Mouse (Mus musculus): ENCODE data around the gene Tbc1d17. TPM values are rescaled to one million over a fixed set of nuclear protein-coding genes. Genes with fewer than 3 reads are reported as not detected.
A peak's percentile ranks its signal among the peaks of the same experiment; 100 is the strongest.

Tbc1d17 gene
- polyA plus RNA-seq, 1 experiment: 46.7 TPM

- TF ChIP-seq CTCF (IDR thresholded peaks at IDR 0.05; ENCODE audit: low read depth, low read length): no peak
- no peak for TF ChIP-seq POLR2A (IDR thresholded peaks at IDR 0.05; ENCODE audit: insufficient read depth, low read length)
- TF ChIP-seq EP300 (IDR thresholded peaks at IDR 0.05; ENCODE audit: insufficient read depth, low read depth, low read length): no peak
- no peak overlapping the region for H3K4me3 ChIP-seq (ENCODE audit: low read depth, low read length)
- H3K9ac ChIP-seq (ENCODE audit: low read depth, poor library complexity, severe bottlenecking): no peak overlapping the region
- no peak overlapping the region for H3K27ac ChIP-seq (ENCODE audit: insufficient read depth, low read length)
- no peaks in the 10 kb centered on the region for H3K4me1 ChIP-seq (ENCODE audit: control insufficient read depth, insufficient read depth, low read length)
- no peaks in the 10 kb centered on the region for H3K27me3 ChIP-seq (ENCODE audit: control insufficient read depth, insufficient read depth, low read length, poor library complexity, severe bottlenecking)
- H3K36me3 ChIP-seq (ENCODE audit: control insufficient read depth, insufficient read depth, low read length, poor library complexity, severe bottlenecking): peaks cover 42% of the 10 kb centered on the region
- H3K9me3 ChIP-seq (replicated peaks; ENCODE audit: control insufficient read depth, insufficient read depth, low read length, poor library complexity, severe bottlenecking): no peaks in the 10 kb centered on the region
Measured at GRCm38 (mm10) chr7:44832763-44833162, 16.1 kb downstream of the Tbc1d17 start.

GRCm38 (mm10) chr7:44828706-44829105 is 20.2 kb downstream of the Tbc1d17 start:
- no peaks in the 10 kb centered on the region for H3K4me1 ChIP-seq (ENCODE audit: control insufficient read depth, insufficient read depth, low read length)
- H3K27me3 ChIP-seq (ENCODE audit: control insufficient read depth, insufficient read depth, low read length, poor library complexity, severe bottlenecking): no peaks in the 10 kb centered on the region
- H3K9ac ChIP-seq (ENCODE audit: low read depth, poor library complexity, severe bottlenecking): no peak overlapping the region
- no peak overlapping the region for H3K27ac ChIP-seq (ENCODE audit: insufficient read depth, low read length)
- H3K36me3 ChIP-seq (ENCODE audit: control insufficient read depth, insufficient read depth, low read length, poor library complexity, severe bottlenecking): peaks cover 54% of the 10 kb centered on the region
- TF ChIP-seq POLR2A (IDR thresholded peaks at IDR 0.05; ENCODE audit: insufficient read depth, low read length) (no peak), EP300 (IDR thresholded peaks at IDR 0.05; ENCODE audit: insufficient read depth, low read depth, low read length) (no peak), CTCF (IDR thresholded peaks at IDR 0.05; ENCODE audit: low read depth, low read length) (no peak)
- no peak overlapping the region for H3K4me3 ChIP-seq (ENCODE audit: low read depth, low read length)
- H3K9me3 ChIP-seq (replicated peaks; ENCODE audit: control insufficient read depth, insufficient read depth, low read length, poor library complexity, severe bottlenecking): no peaks in the 10 kb centered on the region

GRCm38 (mm10) chr7:44826771-44827170 is 22.1 kb downstream of the Tbc1d17 start:
- Histone ChIP-seq H3K4me1 (ENCODE audit: control insufficient read depth, insufficient read depth, low read length) (no peaks in the 10 kb centered on the region), H3K36me3 (ENCODE audit: control insufficient read depth, insufficient read depth, low read length, poor library complexity, severe bottlenecking) (peaks cover 56% of the 10 kb centered on the region), H3K9ac (ENCODE audit: low read depth, poor library complexity, severe bottlenecking) (no peak overlapping the region), H3K4me3 (ENCODE audit: low read depth, low read length) (no peak overlapping the region), H3K27me3 (ENCODE audit: control insufficient read depth, insufficient read depth, low read length, poor library complexity, severe bottlenecking) (no peaks in the 10 kb centered on the region), H3K9me3 (replicated peaks; ENCODE audit: control insufficient read depth, insufficient read depth, low read length, poor library complexity, severe bottlenecking) (no peaks in the 10 kb centered on the region), H3K27ac (ENCODE audit: insufficient read depth, low read length) (no peak overlapping the region)
- TF ChIP-seq EP300 (IDR thresholded peaks at IDR 0.05; ENCODE audit: insufficient read depth, low read depth, low read length): no peak

- H3K4me1 ChIP-seq (ENCODE audit: control insufficient read depth, insufficient read depth, low read length): peaks cover 3% of the 10 kb centered on the region
- H3K36me3 ChIP-seq (ENCODE audit: control insufficient read depth, insufficient read depth, low read length, poor library complexity, severe bottlenecking): peaks cover 48% of the 10 kb centered on the region
- H3K27ac ChIP-seq (ENCODE audit: insufficient read depth, low read length): no peak overlapping the region
- no peak overlapping the region for H3K4me3 ChIP-seq (ENCODE audit: low read depth, low read length)
- no peaks in the 10 kb centered on the region for H3K9me3 ChIP-seq (replicated peaks; ENCODE audit: control insufficient read depth, insufficient read depth, low read length, poor library complexity, severe bottlenecking)
- no peak overlapping the region for H3K9ac ChIP-seq (ENCODE audit: low read depth, poor library complexity, severe bottlenecking)
- TF ChIP-seq CTCF (IDR thresholded peaks at IDR 0.05; ENCODE audit: low read depth, low read length) (peak; percentile 44), POLR2A (IDR thresholded peaks at IDR 0.05; ENCODE audit: insufficient read depth, low read length) (no peak)
- H3K27me3 ChIP-seq (ENCODE audit: control insufficient read depth, insufficient read depth, low read length, poor library complexity, severe bottlenecking): no peaks in the 10 kb centered on the region
Measured at GRCm38 (mm10) chr7:44824872-44825271, 24.0 kb downstream of the Tbc1d17 start.

GRCm38 (mm10) chr7:44823409-44823808 is 25.5 kb downstream of the Tbc1d17 start:
- no peak overlapping the region for H3K9ac ChIP-seq (ENCODE audit: low read depth, poor library complexity, severe bottlenecking)
- peak overlapping the region; percentile 18; the same call in 1 of the 2 replicates for H3K27ac ChIP-seq (ENCODE audit: insufficient read depth, low read length)
- H3K4me1 ChIP-seq (ENCODE audit: control insufficient read depth, insufficient read depth, low read length): peaks cover 4% of the 10 kb centered on the region
- TF ChIP-seq CTCF (IDR thresholded peaks at IDR 0.05; ENCODE audit: low read depth, low read length): no peak
- TF ChIP-seq EP300 (IDR thresholded peaks at IDR 0.05; ENCODE audit: insufficient read depth, low read depth, low read length): no peak
- no peak for TF ChIP-seq POLR2A (IDR thresholded peaks at IDR 0.05; ENCODE audit: insufficient read depth, low read length)
- no peaks in the 10 kb centered on the region for H3K27me3 ChIP-seq (ENCODE audit: control insufficient read depth, insufficient read depth, low read length, poor library complexity, severe bottlenecking)
- no peaks in the 10 kb centered on the region for H3K9me3 ChIP-seq (replicated peaks; ENCODE audit: control insufficient read depth, insufficient read depth, low read length, poor library complexity, severe bottlenecking)
- H3K4me3 ChIP-seq (ENCODE audit: low read depth, low read length): no peak overlapping the region
- H3K36me3 ChIP-seq (ENCODE audit: control insufficient read depth, insufficient read depth, low read length, poor library complexity, severe bottlenecking): peaks cover 39% of the 10 kb centered on the region

GRCm38 (mm10) chr7:44821666-44822448 is 27.0 kb downstream of the Tbc1d17 start:
- no peak overlapping the region for H3K4me3 ChIP-seq (ENCODE audit: low read depth, low read length)
- no peaks in the 10 kb centered on the region for H3K27me3 ChIP-seq (ENCODE audit: control insufficient read depth, insufficient read depth, low read length, poor library complexity, severe bottlenecking)
- H3K27ac ChIP-seq (ENCODE audit: insufficient read depth, low read length): 0 out of 2 replicates have a peak overlapping the region, but pooled peaks have one; percentile 16
- H3K4me1 ChIP-seq (ENCODE audit: control insufficient read depth, insufficient read depth, low read length): peaks cover 4% of the 10 kb centered on the region
- no peak for TF ChIP-seq POLR2A (IDR thresholded peaks at IDR 0.05; ENCODE audit: insufficient read depth, low read length)
- TF ChIP-seq CTCF (IDR thresholded peaks at IDR 0.05; ENCODE audit: low read depth, low read length): peak; percentile 30
- peaks cover 38% of the 10 kb centered on the region for H3K36me3 ChIP-seq (ENCODE audit: control insufficient read depth, insufficient read depth, low read length, poor library complexity, severe bottlenecking)
- no peaks in the 10 kb centered on the region for H3K9me3 ChIP-seq (replicated peaks; ENCODE audit: control insufficient read depth, insufficient read depth, low read length, poor library complexity, severe bottlenecking)
- H3K9ac ChIP-seq (ENCODE audit: low read depth, poor library complexity, severe bottlenecking): peak overlapping the region; percentile 43; the same call in 1 of the 2 replicates
